Mouse (Mus musculus) layer of hippocampus, postnatal 10 days (tissue): ENCODE measurements around the gene Ankrd13a. TPM values are rescaled to one million over a fixed set of nuclear protein-coding genes. Genes with fewer than 3 reads are reported as not detected.

Experiments used
- DNase-seq, 2 experiments: peaks; one replicate each; pipeline ENCODE4 v3.0.0; 2021; ENCODE audit warnings: low spot score in 2 of 2
- long read RNA-seq: library from polyadenylated mRNA; stranded (forward); transcript quantifications from one replicate; pipeline ENCODE4 v2.0.0, GENCODE M21; 2023
- total RNA-seq, 2 experiments: library from RNA; stranded (reverse); gene quantifications; 2 replicates each; pipeline ENCODE4 v1.2.3; 2021

Gene Ankrd13a
- total RNA-seq, result 10 to 100 TPM; 40.2 to 45.1 TPM
- long read RNA-seq, transcript Ankrd13a-201 (15 exons, 3,717 nt), result major isoform, 16 of 22 reads
- long read RNA-seq, partial matches to known transcripts, result 2 of 22 reads
- long read RNA-seq, other reads (novel, unspliced or antisense), result 3 of 22 reads

GRCm38 (mm10) chr5:114774403-114775051 is at the start of gene Ankrd13a:
Gene Ankrd13a (plus strand): TSS chr5:114774677.
- peak; percentile 91 to 94 for DNase-seq

GRCm38 (mm10) chr5:114728160-114728559 is 46.3 kb upstream of the Ankrd13a start:
- no peak for DNase-seq

GRCm38 (mm10) chr5:114730129-114730528 is 44.3 kb upstream of the Ankrd13a start:
- DNase-seq, result no peak

GRCm38 (mm10) chr5:114731498-114731897 is 43.0 kb upstream of the Ankrd13a start:
- DNase-seq, result no peak

GRCm38 (mm10) chr5:114731969-114732368 is 42.5 kb upstream of the Ankrd13a start:
- DNase-seq, result no peak

- no peak for DNase-seq
Measured at GRCm38 (mm10) chr5:114733606-114734005, 40.9 kb upstream of the Ankrd13a start.

- peak in 1 of 2 experiments; percentile 54 for DNase-seq
Measured at GRCm38 (mm10) chr5:114737090-114737887, 37.2 kb upstream of the Ankrd13a start.

GRCm38 (mm10) chr5:114738707-114739241 is 35.7 kb upstream of the Ankrd13a start:
- peak in 1 of 2 experiments; percentile 40 for DNase-seq

GRCm38 (mm10) chr5:114740595-114740994 is 33.9 kb upstream of the Ankrd13a start:
- no peak for DNase-seq

- DNase-seq, result no peak
Measured at GRCm38 (mm10) chr5:114742572-114742971, 31.9 kb upstream of the Ankrd13a start.

GRCm38 (mm10) chr5:114742998-114743696 is 31.3 kb upstream of the Ankrd13a start:
- peak; percentile 49 to 59 for DNase-seq

- DNase-seq, result no peak
Measured at GRCm38 (mm10) chr5:114743697-114744090, 30.8 kb upstream of the Ankrd13a start.

- DNase-seq, result peak in 1 of 2 experiments; percentile 37
Measured at GRCm38 (mm10) chr5:114745581-114745980, 28.9 kb upstream of the Ankrd13a start.

GRCm38 (mm10) chr5:114746886-114747285 is 27.6 kb upstream of the Ankrd13a start:
- DNase-seq, result no peak

GRCm38 (mm10) chr5:114747521-114747920 is 27.0 kb upstream of the Ankrd13a start:
- no peak for DNase-seq

- no peak for DNase-seq
Measured at GRCm38 (mm10) chr5:114750325-114750724, 24.2 kb upstream of the Ankrd13a start.

- DNase-seq, result no peak
Measured at GRCm38 (mm10) chr5:114752397-114752796, 22.1 kb upstream of the Ankrd13a start.

GRCm38 (mm10) chr5:114753384-114753783 is 21.1 kb upstream of the Ankrd13a start:
- peak; percentile 28 to 45 for DNase-seq

- DNase-seq, result no peak
Measured at GRCm38 (mm10) chr5:114759536-114760090, 14.9 kb upstream of the Ankrd13a start.

- no peak for DNase-seq
Measured at GRCm38 (mm10) chr5:114761980-114762379, 12.5 kb upstream of the Ankrd13a start.
